Mouse (Mus musculus) gonadal fat pad, adult 2 months (tissue): ENCODE measurements around the gene Ganc. TPM values are rescaled to one million over a fixed set of nuclear protein-coding genes. Genes with fewer than 3 reads are reported as not detected.
A peak's percentile ranks its signal among the peaks of the same experiment; 100 is the strongest.

ENCODE experiments used
- DNase-seq: peaks from one replicate; pipeline ENCODE4 v3.0.0-alpha.2; 2012; ENCODE audit warnings: low read depth
- polyA plus RNA-seq: library from polyadenylated mRNA; depleted of rRNA; stranded (reverse); fragments of >200 nt; gene quantifications from 2 replicates; pipeline ENCODE4 v1.2.3, GENCODE M21; 2012; rRNA removed

The Ganc gene
- 20.1 and 27.0 TPM in 2 replicates for polyA plus RNA-seq

DNA sequence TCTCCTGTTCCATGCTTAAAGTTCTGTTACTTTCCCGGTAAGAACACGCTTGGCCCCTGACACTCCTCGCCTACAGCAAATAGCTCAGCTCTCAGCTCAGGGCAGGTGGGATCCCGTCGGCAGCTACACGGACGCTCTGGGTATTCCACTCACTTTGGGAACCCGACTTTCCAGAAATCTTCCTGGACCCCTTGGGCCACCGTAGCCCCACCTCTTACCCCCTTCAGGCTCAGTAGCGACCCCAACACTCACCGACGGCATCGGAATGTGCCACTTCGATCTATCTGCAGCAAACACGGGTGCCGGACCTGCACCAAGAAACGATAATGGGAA is at the start of gene Ganc:
Ganc (plus strand) TSS at position 244 of the 333 bp plus-strand sequence.
- DNase-seq: no peak

DNA sequence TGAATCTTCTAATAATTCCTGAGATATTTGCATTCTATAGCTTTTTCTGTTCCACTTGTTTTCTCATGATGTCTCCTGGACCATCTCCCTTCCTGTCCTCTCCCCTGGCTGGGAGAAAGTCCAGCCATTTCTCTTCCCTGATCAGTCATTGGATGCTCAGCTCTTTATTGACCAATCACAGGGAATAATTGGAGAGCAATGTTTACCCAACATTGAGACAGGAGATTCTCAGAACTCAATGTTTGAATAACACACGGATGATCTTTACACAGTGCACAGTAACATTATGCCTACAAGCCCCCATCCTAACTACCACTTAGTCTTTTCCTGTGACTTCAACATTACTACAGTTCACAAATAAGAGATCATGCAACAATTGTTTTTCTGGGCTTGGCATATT is 43.3 kb upstream of the Ganc start:
- no peak for DNase-seq

DNA sequence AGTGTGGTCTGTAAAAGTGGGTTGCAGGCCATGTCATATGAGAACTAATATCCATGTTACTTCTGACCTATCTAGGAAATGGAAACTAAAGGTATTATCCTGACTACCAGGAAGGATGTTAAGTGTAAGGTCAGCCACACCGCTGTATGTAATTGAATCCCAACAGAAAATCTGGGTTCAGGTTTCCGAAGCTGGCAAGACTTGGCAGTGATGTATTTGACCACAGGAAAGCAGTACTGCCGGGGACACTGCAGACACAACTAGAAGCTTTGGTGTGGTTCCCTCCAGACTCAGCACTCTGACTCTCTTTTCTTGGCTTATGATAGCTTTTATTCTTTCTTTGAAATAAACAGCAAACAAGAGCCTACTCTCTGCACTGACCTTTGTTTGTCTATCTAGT is 37.2 kb upstream of the Ganc start:
- DNase-seq: no peak

DNA sequence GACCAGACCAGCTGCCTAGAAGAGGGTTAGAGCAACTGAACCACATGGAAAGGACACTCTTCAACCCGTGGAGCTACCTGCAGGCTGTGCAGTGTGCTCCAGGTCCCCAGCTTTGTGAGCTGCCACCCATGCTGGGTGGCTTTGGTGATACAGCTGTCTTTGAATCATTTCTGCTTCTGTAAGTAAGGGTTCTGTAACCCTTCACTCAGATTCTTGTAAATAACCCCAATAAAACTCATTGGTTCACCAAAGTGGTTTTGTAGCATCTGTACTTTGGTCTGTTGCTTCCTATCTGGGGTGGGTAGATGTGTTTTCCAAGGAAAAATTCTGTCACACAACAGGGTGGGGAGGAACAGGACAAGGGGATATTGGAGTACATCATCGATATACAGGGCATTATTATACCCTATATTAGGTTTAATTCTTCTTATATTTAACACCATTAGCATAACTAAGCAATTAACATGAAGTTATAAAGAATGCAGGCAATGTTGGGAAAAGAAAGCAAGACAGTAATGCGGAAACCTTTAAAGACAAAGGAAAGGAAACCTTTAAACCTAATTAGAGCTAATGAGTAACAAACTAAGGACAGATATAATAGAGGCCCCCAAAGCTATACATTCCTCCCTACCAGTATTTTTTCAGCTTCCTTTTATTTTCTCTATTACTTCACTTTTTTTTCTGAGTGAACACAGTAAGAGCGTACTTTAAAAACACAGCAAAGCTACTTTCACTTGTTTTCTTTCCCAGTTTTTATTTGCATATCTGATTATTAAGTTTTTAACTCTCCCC is 36.1 kb upstream of the Ganc start:
- no peak for DNase-seq

DNA sequence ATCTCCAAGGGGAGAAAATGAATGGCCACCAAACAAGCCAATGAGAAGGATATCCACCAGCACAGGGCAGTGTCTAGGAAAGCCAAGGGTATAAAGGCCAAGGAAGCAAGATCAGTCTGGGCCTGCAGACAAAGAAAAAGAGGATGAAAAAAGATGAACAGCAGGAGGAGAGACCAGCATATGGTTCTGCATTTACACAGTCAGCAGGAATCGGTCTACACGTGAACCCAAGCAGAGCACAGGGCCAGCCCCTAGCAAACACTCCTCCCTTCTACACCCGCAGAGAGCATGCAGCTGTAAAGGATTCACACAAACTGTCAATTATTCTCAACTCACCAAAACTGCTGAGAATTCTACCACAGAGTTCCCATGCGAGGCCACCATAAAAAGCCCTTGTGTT is 29.8 kb upstream of the Ganc start:
- DNase-seq: no peak

DNA sequence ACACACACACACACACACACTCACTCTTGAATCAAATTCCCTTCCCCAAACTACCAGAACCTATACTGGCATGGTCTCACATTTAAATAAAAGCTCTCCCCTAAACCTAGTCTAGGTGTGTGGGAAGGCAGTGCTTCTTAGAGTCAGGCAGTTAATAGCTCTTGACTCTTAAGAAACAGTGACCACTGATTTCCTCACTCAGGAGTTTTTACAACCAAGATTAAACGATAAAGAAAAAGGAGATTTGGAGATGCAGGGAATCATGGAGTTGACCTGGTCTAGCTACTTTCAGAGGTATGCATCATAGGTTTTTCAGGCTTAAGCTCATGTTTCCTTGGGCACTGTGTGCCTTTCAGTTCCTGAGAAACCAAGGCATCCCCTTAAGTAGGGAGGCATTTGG is 17.4 kb upstream of the Ganc start:
- DNase-seq: peak; percentile 85

DNA sequence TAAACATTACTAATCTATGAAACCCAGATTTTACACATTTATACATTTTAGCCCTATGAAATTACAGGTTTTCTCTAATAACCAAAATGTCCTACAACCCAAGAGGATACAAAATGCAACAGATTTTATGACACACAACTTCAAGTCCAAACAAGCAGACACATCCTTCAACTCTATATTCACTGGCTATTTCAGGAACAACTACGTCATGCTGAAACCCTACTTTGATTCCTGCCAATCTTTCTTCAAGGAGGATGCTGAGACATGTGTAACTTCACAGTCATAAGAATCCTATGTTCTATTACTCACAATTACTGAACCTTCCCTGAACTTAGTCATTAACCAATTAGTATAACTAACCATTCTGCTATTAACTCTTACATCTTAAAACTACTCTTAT is 16.4 kb upstream of the Ganc start:
- no peak for DNase-seq

DNA sequence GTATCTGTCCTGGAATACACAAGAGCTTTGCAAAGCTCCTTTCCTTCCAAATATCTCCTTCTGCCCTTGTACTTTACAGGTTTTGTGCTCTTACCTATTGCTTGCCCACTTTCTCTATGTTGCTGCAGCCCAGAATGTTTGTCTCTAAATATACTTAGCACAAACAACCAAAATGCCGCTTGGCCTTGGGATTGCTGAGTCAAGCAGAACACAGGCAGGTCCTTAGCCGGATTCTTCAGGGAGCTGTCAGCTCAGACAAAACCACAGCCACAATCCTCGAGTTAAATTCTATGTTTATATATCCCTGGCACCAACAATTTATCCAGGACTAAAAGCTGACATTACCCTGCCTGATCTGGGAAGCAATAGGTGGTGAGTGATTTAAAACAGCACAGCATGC is 14.3 kb upstream of the Ganc start:
- no peak for DNase-seq

DNA sequence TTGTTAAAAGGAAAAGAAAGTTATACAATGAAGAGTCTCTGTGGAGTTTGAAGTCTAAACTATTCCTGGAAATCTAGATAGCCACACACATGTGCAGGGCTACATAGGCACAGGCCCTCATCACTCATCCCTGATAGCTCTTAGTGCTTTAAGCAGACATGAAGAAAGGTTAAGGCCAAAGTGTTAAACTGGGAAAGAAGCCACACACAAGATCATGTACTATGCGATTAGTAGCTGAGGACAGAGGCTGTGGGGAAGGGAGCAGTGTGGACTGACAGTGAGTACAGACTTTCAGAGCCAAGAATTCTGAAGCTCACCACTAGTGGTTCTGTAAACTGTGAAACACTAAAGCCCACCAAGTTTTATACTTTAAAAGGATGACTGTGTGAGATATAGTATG is 12.8 kb upstream of the Ganc start:
- no peak for DNase-seq

DNA sequence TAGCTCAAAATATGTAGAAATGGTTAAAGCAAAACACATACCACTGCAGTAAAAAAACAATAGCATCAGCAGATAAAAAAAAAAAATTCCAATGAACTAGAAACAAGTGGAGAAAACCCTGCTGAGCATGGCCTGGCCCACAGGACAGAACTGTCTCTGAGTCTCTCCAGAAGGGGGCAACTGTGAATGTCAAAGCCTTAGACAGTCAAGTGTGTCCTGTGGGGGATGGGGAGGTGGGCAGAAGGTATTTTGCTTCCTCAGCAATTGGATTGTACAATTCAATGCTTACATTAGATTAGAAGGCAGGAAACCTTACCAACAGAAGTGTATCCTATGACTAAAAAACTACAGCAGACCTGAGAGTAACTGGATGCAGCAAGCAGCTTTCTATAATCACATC is 11.3 kb upstream of the Ganc start:
- no peak for DNase-seq

DNA sequence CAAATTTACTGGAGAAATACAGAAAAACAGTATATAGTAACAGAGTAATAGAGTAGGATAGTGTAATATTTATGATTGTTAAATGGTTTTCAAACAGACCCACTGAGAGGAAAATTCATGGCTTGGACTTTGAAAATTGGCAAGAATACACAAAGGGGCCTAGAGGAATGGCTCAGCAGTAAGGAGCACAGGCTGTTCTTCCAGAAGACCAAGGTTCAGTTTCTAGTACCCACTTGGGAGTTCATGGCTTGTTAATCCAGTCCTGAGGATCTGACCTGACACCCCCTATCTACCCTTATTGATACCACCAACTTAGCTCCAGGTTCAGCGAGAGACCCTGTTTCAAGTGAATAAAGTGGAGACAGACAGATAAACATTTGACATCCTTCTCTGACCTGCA is 5.7 kb upstream of the Ganc start:
- DNase-seq: no peak

DNA sequence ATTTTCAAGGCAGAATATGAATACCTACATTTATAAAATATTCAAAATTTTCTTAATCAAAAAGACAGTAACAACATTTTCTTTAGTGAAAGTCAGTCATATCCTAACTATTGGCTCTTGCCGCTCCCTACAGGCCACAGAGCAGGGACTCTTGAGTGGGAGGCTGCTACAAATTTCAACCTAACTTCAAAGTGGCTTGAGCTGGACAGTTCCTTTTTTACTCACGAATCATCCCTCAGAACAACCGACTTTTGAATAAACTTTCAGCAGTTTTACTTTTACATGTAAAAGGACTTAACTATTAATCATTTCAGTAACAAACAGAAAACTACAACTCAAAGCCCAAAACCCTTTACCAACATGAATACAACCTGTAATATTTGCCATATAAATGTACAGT is 883 bp upstream of the Ganc start:
- no peak for DNase-seq

DNA sequence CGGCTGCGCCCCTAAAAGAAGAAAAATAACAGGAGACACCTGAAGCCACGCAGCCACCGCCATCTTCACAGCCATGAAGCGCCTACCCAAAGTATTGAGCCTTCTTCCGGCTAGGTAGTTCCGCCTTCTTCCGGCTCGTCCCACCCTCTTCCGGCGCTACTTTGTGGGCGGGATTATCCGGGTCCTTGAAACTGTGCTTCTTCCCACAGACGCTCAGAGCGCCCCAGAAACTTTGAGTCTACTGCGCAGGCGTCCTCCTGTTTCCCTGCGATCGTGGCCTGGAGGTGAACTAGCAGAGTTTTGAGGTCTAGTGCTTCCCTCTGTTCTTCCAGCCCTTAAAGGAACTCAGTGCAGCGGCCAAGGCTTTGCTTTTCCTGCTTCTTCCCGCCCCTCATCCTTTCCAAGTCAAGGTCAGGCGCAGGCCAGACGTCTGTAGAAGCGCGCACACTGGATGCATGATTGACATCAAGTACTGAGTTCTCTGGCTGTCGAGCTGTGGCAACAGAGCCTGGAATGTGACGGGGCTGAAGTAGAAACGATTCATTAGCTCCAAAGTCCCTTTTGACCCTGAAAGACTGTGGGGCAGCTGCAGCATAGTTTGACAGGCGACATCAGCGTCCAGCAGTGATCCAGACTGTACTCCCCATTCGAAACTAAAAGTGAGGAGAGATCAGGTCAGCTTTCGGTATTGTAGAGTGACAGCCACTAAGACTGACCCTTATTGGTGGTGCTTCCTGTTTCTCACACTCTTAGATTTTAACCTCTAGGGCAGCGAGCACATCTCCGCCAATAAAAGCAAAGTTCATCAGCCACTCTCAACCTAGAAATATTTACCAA is 508 bp downstream of the Ganc start, which contains the start of gene Tmem87a:
Tmem87a (minus strand) TSS at position 128 of the 837 bp plus-strand sequence.
- DNase-seq: no peak

DNA sequence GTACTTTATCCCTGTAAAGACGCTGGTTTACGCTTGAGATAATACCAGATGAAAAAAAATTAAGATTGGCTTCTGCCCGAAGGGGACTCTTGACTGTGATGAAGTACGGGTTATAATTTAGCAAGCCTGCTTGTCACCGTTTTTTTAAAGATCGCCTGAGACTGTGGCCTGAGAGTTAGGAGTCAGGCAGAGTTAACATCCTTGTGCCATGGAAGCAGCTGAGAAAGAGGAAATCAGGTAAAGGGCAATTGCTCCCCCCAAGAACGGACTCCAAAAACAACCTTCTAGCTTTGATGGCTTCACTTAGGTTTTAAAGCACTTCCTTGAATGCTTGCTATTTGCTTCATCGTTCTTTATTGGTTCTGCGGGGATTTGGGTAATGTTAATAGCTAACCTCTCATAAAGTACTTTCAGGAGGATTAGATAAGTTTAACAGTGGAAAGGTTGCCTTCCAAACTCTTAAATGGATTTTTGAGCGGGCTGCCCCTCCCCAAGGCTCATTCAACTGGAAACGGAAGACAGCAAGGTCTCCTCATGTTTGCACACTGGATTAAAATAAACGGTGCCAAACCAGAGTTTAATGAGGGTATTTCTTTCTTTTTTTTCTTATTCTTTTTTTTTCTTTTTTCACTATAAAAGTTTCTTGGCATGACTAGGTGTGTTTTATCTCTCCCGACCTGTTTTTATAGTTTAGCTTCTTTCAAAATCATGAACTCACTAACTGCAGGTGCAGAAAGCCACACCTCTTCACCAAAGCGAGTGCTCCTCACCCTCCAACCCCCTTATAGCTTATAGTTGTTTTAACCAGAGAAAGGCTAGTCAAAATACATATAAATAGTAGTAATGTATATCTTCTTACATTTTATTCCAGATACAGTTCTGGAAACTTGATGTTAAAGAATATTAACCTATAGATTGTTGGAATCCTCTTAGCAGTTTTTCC is 1.4 kb downstream of the Ganc start:
- no peak for DNase-seq

DNA sequence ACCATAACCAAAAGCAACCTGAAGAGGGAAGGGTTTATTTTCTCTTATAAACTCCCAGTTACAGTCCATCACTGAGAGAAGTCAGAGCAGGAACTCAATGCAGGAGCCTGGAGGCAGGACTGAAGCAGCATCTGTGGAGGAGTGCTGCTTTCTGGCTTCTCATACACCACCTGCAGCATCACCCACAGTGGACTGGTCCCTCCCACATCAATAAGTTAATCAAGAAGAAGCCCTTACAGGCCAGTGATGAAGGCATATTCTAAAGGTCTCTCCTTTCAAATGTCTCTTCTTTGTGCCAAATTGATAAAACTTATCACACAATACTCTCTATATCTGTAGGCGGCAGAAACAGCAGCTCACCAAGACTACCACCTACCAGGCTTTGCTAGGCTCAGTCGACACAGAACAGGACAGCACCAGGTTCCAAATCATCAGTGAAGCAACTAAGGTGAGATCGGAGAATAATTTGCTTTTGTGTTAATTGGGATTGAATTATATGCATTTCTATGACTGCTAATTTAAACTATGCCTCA is 7.5 kb downstream of the Ganc start:
- DNase-seq: no peak

DNA sequence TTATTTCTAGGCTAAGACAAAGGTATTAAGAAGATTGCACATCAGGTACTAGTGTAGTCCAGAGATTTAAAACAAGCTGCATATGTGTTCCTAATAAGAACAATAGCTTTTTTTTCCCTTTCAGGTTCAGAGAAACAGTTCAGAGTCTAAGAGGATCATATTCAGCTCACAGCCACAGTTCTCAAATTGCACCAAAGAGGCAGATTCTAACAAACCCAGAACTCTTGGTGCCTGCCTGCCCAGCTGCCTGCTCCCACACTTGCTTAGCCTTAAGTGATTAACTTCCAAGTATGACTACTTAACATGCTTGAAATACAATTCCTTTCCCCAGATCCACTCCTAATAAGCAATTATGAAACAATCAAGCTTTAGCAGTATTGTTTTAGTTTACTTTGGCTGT is 10.4 kb downstream of the Ganc start:
- DNase-seq: no peak

DNA sequence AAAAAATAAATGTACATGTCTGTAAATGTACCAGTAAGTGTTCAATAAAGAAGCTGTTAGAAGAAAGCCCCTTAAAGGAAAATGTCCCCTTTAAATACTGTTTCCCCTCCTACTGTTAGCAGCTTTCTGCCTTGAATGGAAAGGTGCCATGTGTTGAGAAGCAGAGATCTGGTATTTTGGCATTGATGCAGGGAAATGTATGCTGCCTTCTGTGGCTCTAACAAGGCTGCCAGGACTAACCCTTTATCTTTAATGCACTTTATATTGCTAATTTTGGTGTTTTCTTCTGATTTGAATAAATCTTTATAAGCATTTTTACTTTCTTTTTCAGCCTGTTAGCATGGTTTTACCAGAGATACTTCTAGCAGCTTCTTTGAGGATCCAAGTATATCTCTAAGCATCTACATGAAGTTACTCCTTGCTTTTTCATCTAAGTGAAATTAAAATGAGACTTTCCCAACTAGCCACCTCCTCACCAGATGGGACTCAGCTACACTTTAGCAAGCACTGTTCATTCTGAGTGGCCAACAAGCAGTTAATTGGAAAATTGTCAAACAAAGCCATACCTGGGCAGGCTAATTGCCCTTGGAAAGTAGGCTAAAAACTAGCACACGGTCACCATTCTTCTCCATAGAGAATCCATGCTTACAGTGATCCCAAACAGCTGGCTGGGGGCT is 11.2 kb downstream of the Ganc start:
- DNase-seq: no peak

DNA sequence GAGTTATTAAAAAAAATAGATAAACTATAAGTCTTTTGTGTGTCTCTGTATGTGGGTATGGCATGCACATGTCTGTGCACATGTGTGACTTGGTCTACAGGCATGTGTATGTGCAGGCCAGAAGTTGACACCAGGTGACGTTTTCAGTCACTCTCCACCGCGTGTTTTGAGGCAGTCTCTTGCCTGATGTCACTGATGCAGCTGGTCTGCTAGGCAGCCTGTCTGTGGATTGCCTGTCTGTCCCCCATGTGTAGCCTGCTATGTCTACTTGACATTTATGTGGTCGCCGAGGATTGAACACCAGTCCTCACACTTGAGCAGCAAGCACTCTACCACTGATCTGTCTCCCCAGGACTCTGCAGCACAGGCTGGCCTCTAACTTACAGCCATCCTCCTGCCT is 20.7 kb downstream of the Ganc start:
- no peak for DNase-seq

DNA sequence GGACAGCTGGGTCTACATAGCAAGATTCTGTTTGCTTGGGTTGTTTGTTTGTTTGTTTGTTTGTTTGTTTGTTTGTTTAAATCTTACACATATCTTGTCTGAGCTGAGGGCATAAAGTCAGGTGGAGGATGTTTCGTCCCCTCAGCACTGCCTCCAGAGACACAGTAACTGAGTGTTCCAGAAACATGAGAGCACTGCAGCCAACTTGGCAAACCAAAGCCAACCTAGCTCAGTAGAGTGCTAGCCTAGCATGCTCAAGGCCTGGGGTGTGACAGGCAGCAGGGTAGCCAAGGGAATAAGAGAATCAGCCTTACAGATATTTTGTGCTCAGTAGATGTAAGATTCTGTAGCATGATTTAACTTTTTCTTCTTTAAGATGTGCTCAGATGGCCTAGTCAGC is 40.8 kb downstream of the Ganc start:
- DNase-seq: no peak

DNA sequence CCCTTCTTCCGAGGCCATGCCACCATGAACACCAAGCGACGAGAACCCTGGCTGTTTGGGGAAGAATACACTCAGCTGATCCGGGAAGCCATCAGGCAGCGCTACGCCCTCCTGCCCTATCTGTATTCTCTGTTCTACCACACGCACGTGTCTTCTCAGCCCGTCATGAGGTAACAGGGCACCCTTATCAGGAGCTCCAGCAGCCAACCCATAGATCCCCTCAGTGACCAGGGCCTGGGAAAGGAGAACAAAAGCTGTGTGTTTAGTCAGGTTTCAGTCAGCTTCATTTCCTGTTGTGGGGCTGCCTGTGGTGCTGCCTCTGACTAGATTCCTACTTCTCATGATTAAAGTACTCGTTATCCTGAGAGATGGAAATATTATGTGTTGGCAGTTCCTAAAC is 42.7 kb downstream of the Ganc start:
- no peak for DNase-seq

DNA sequence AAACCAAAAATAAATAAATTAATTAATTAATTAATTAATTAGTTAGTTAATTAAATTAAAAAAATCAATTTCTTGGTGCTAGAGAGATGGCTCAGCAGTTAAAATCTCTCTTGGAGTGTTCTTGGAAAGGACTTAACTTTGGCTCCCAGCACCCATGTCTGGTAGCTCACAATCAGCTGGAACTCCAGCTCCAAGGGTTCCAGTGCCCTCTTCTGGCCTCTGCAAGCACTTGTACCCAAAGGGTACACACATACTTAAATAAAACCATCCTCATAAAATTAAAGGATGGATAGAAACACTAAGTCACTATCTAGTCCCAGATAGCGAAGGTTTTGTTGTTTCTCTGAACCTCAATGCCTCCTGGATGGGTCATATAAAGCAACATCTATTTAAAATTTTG is 43.6 kb downstream of the Ganc start:
- DNase-seq: no peak
